ENCODE assay signal across 8 mouse cellular contexts in the genomic region with DNA sequence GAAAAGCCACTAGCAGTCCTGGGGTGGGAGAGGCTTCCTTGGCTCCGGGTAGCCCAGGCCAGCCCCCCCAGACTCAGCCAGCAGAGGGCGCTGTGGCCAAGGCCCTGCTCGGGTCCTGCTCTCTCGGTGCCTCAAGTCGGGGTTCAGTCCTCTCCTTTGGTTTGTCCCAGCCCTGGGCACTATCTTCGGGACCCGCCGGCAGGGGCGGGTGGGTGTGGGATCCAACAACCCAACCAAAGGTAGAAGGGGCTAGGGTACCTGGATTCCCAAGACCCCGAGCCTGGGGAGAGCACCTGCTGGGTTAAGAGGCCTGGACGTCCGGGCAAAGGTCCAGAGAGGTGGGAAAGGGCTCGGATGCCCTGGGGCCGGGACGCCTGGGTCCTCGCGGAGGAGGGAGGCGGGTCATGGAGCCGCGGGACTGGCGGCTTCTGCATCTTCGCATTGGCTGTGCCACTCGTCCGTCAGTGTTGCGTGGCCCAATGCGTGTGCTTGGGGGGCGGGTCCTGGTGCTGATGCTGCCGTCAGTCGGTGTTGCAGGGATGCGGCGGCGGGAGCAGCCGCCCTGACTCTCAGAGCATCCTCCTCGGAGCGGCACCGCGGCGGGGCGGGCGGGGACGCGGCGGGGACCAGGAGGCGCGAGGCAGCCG. TPM values are rescaled to one million over a fixed set of nuclear protein-coding genes. Genes with fewer than 3 reads are reported as not detected.
A peak's percentile ranks its signal among the peaks of the same experiment; 100 is the strongest.
DNase-seq lines count a peak whose midpoint lies in the region; ATAC-seq and TF ChIP-seq lines count a peak whose summit lies in the region.

A gene (plus strand): TSS at position 499 of the 647 bp plus-strand sequence.

- peak within 1 kb of the TSS; percentile 88 for H3K4me2 ChIP-seq in forebrain, embryonic 11.5 days (ENCODE audit: low read depth, low read length, severe bottlenecking)
- peak within 1 kb of the TSS; percentile 88 for H3K4me2 ChIP-seq in heart, embryonic 16.5 days (ENCODE audit: low read depth, low read length)
- H3K4me2 ChIP-seq in liver, embryonic 14.5 days (ENCODE audit: low read depth): peak within 1 kb of the TSS; percentile 70
- peak within 1 kb of the TSS; percentile 71 for H3K4me2 ChIP-seq in neural tube, embryonic 11.5 days (ENCODE audit: low read depth)
- peak within 1 kb of the TSS; percentile 98 for H3K4me2 ChIP-seq in stomach, embryonic 16.5 days (ENCODE audit: low read depth, low read length)

- peaks cover 18% of the 10 kb centered on the region for H3K36me3 ChIP-seq in E14TG2a.4 (ENCODE audit: insufficient read depth, low read length)
- H3K36me3 ChIP-seq in forebrain, embryonic 11.5 days (ENCODE audit: control insufficient read depth, insufficient read depth, low read length): no peaks in the 10 kb centered on the region
- H3K36me3 ChIP-seq in heart, embryonic 16.5 days (ENCODE audit: control insufficient read depth, insufficient read depth): no peaks in the 10 kb centered on the region
- no peaks in the 10 kb centered on the region for H3K36me3 ChIP-seq in liver, embryonic 14.5 days (replicated peaks; ENCODE audit: control insufficient read depth, insufficient read depth, low read depth)
- H3K36me3 ChIP-seq in neural tube, embryonic 11.5 days (ENCODE audit: control insufficient read depth, insufficient read depth, low read length): no peaks in the 10 kb centered on the region
- no peaks in the 10 kb centered on the region for H3K36me3 ChIP-seq in stomach, embryonic 16.5 days (ENCODE audit: control insufficient read depth, insufficient read depth, low read length)

- TF ChIP-seq EP300 in liver, embryonic 14.5 days (IDR thresholded peaks at IDR 0.05; ENCODE audit: low read depth): no peak

- WGBS in forebrain, embryonic 11.5 days: under 1% methylated on average over 34 of the region's 46 CpGs
- under 1% methylated on average over 46 of the region's 46 CpGs for WGBS in heart, embryonic 16.5 days
- WGBS in liver, embryonic 14.5 days (ENCODE audit: insufficient replicate concordance): under 1% methylated on average over 46 of the region's 46 CpGs
- 0% methylated on average over 35 of the region's 46 CpGs for WGBS in neural tube, embryonic 11.5 days
- WGBS in stomach, embryonic 16.5 days: 1% methylated on average over 46 of the region's 46 CpGs

- peak within 1 kb of the TSS; percentile 82 for H3K4me3 ChIP-seq in E14TG2a.4 (replicated peaks; ENCODE audit: low read length)
- H3K4me3 ChIP-seq in forebrain, embryonic 11.5 days (ENCODE audit: low read depth, low read length): peak within 1 kb of the TSS; percentile 57
- peak within 1 kb of the TSS; percentile 53 for H3K4me3 ChIP-seq in heart, embryonic 16.5 days (ENCODE audit: low read length)
- H3K4me3 ChIP-seq in liver, embryonic 14.5 days (ENCODE audit: insufficient read depth in 1 of 2, low read depth in 2 of 2, low read length in 2 of 2): peak within 1 kb of the TSS; percentile 18 to 39; a peak in 2 of 4 replicates
- H3K4me3 ChIP-seq in neural tube, embryonic 11.5 days (ENCODE audit: low read depth, low read length): peak within 1 kb of the TSS; percentile 45
- peak within 1 kb of the TSS; percentile 55 for H3K4me3 ChIP-seq in stomach, embryonic 16.5 days (replicated peaks; ENCODE audit: low read length)

- H3K9ac ChIP-seq in forebrain, embryonic 11.5 days (ENCODE audit: low read length): peak within 1 kb of the TSS; percentile 72
- no peak within 1 kb of the TSS for H3K9ac ChIP-seq in heart, embryonic 16.5 days (ENCODE audit: low read length)
- H3K9ac ChIP-seq in liver, embryonic 14.5 days (replicated peaks): no peak within 1 kb of the TSS
- peak within 1 kb of the TSS; percentile 55 for H3K9ac ChIP-seq in neural tube, embryonic 11.5 days (ENCODE audit: low read length)
- peak within 1 kb of the TSS; percentile 64 for H3K9ac ChIP-seq in stomach, embryonic 16.5 days (ENCODE audit: low read length)

- peaks cover 48% of the 10 kb centered on the region for H3K27me3 ChIP-seq in E14TG2a.4 (ENCODE audit: insufficient read depth, low read length)
- H3K27me3 ChIP-seq in forebrain, embryonic 11.5 days (ENCODE audit: control insufficient read depth, insufficient read depth, low read length): peaks cover 19% of the 10 kb centered on the region
- peaks cover 44% of the 10 kb centered on the region for H3K27me3 ChIP-seq in heart, embryonic 16.5 days (ENCODE audit: control insufficient read depth, insufficient read depth, low read length)
- H3K27me3 ChIP-seq in liver, embryonic 14.5 days (ENCODE audit: control insufficient read depth, insufficient read depth, low read length): peaks cover 26% of the 10 kb centered on the region
- peaks cover 19% of the 10 kb centered on the region for H3K27me3 ChIP-seq in neural tube, embryonic 11.5 days (ENCODE audit: control insufficient read depth, insufficient read depth, low read length)
- H3K27me3 ChIP-seq in stomach, embryonic 16.5 days (ENCODE audit: control insufficient read depth, insufficient read depth, low read length): peaks cover 32% of the 10 kb centered on the region

- 0 out of 2 replicates have a peak within 1 kb of the TSS, but pooled peaks have one; percentile 62 for H3K27ac ChIP-seq in forebrain, embryonic 11.5 days (ENCODE audit: low read depth, low read length)
- H3K27ac ChIP-seq in heart, embryonic 16.5 days (ENCODE audit: low read length): no peak within 1 kb of the TSS
- H3K27ac ChIP-seq in liver, embryonic 14.5 days: no peak within 1 kb of the TSS
- H3K27ac ChIP-seq in neural tube, embryonic 11.5 days (ENCODE audit: low read depth, low read length): peak within 1 kb of the TSS; percentile 69
- H3K27ac ChIP-seq in stomach, embryonic 16.5 days (ENCODE audit: low read length): no peak within 1 kb of the TSS

- DNase-seq in c-Kit-positive CD71-positive TER-119-negative erythroid progenitor cells, embryonic 14.5 days (ENCODE audit: low read depth): peak; percentile 55
- DNase-seq in forebrain, embryonic 11.5 days (ENCODE audit: low spot score): peak; percentile 95
- DNase-seq in kidney, postnatal 36 days: peak; percentile 80 to 89
- DNase-seq in liver, embryonic 14.5 days (ENCODE audit: low read depth in 3 of 3, low spot score in 3 of 3): peak; percentile 46 to 52 (median 51)
- DNase-seq in neural tube, embryonic 11.5 days (ENCODE audit: low spot score): peak; percentile 93

- peak; percentile 96 for TF ChIP-seq CTCF in E14TG2a.4 (conservative IDR thresholded peaks at IDR 0.05; ENCODE audit: low read length)
- peak; percentile 94 for TF ChIP-seq CTCF in liver, embryonic 14.5 days (IDR thresholded peaks at IDR 0.05; ENCODE audit: low read depth)

- peak; percentile 91 for ATAC-seq in forebrain, embryonic 11.5 days (replicated peaks; ENCODE audit: low FRiP score)
- peak; percentile 71 for ATAC-seq in heart, embryonic 16.5 days (replicated peaks; ENCODE audit: extremely low read depth, insufficient read depth, low FRiP score)
- ATAC-seq in liver, embryonic 14.5 days (ENCODE audit: insufficient read depth): peak; percentile 70
- peak; percentile 84 for ATAC-seq in neural tube, embryonic 11.5 days (ENCODE audit: insufficient read depth, low FRiP score, low TSS enrichment)
- ATAC-seq in stomach, embryonic 16.5 days (ENCODE audit: insufficient read depth, low FRiP score): peak; percentile 87

- H3K4me1 ChIP-seq in E14TG2a.4 (replicated peaks; ENCODE audit: low read depth, low read length): peaks cover 74% of the 10 kb centered on the region
- H3K4me1 ChIP-seq in forebrain, embryonic 11.5 days (replicated peaks; ENCODE audit: control insufficient read depth, insufficient read depth, low read length): peaks cover 22% of the 10 kb centered on the region
- peaks cover 9% of the 10 kb centered on the region; the same call in 1 of the 2 replicates for H3K4me1 ChIP-seq in heart, embryonic 16.5 days (ENCODE audit: control insufficient read depth, insufficient read depth, low read length)
- no peaks in the 10 kb centered on the region for H3K4me1 ChIP-seq in liver, embryonic 14.5 days (replicated peaks; ENCODE audit: control insufficient read depth in 2 of 2, insufficient read depth in 2 of 2, low read length in 1 of 2)
- H3K4me1 ChIP-seq in neural tube, embryonic 11.5 days (ENCODE audit: control insufficient read depth, insufficient read depth, low read length): peaks cover 25% of the 10 kb centered on the region
- peaks cover 7% of the 10 kb centered on the region; the same call in 1 of the 2 replicates for H3K4me1 ChIP-seq in stomach, embryonic 16.5 days (ENCODE audit: control insufficient read depth, insufficient read depth, low read length)

- H3K9me3 ChIP-seq in E14TG2a.4 (ENCODE audit: low read length): no peaks in the 10 kb centered on the region
- H3K9me3 ChIP-seq in forebrain, embryonic 11.5 days (ENCODE audit: control insufficient read depth, low read length): no peaks in the 10 kb centered on the region
- no peaks in the 10 kb centered on the region for H3K9me3 ChIP-seq in heart, embryonic 16.5 days (replicated peaks; ENCODE audit: control insufficient read depth, low read length)
- H3K9me3 ChIP-seq in liver, embryonic 14.5 days (ENCODE audit: control insufficient read depth, low read length): no peaks in the 10 kb centered on the region
- H3K9me3 ChIP-seq in neural tube, embryonic 11.5 days (ENCODE audit: control insufficient read depth, low read length): no peaks in the 10 kb centered on the region
- H3K9me3 ChIP-seq in stomach, embryonic 16.5 days (replicated peaks; ENCODE audit: control insufficient read depth, low read length): no peaks in the 10 kb centered on the region

RNA-seq across cellular contexts. Expression of the gene that starts here (rescaled TPM):
- 8.1 and 10.4 TPM in 2 replicates for polyA plus RNA-seq in forebrain, embryonic 11.5 days (2014; fragmentation: Nextera tagmentation; extraction: Ambion mirVana)
- 0.37 and 0.77 TPM in 2 replicates for polyA plus RNA-seq in heart, embryonic 16.5 days (2015; fragmentation: Nextera tagmentation; extraction: Ambion mirVana)
- 0.46 and 0.74 TPM in 2 replicates for polyA plus RNA-seq in liver, embryonic 14.5 days (2012; rRNA removed)
- 0.27 and 0.47 TPM in 2 replicates for polyA plus RNA-seq in liver, embryonic 14.5 days (2014; fragmentation: Nextera tagmentation; extraction: Ambion mirVana)
- 13.4 and 14.5 TPM in 2 replicates for polyA plus RNA-seq in neural tube, embryonic 11.5 days (2014; fragmentation: Nextera tagmentation; extraction: Ambion mirVana)
- 0.91 and 0.98 TPM in 2 replicates for polyA plus RNA-seq in stomach, embryonic 16.5 days (2015; fragmentation: Nextera tagmentation; extraction: Ambion mirVana)

Comparison
In these comparisons a context has a peak if more than half of its experiments do, and no peak if none do; other contexts are left out.
1. Peak in ATAC-seq, H3K4me3 ChIP-seq and H3K4me2 ChIP-seq in heart, embryonic 16.5 days; RNA of the gene not detected or under 1 TPM.
2. Peak in DNase-seq, ATAC-seq, H3K4me3 ChIP-seq and H3K4me2 ChIP-seq in liver, embryonic 14.5 days; RNA of the gene not detected or under 1 TPM.
3. Peak in ATAC-seq, H3K4me3 ChIP-seq, H3K9ac ChIP-seq and H3K4me2 ChIP-seq in stomach, embryonic 16.5 days; RNA of the gene not detected or under 1 TPM.
4. H3K4me3 ChIP-seq: peak in every context shown above with its lines; median percentile 82 in E14TG2a.4; 57 in forebrain, embryonic 11.5 days; 55 in stomach, embryonic 16.5 days; 53 in heart, embryonic 16.5 days; 45 in neural tube, embryonic 11.5 days; 28 in liver, embryonic 14.5 days.
5. H3K27ac ChIP-seq: peak in forebrain, embryonic 11.5 days (single experiment) and neural tube, embryonic 11.5 days (single experiment); none in heart, embryonic 16.5 days (single experiment), liver, embryonic 14.5 days (single experiment) and stomach, embryonic 16.5 days (single experiment).
6. H3K9ac ChIP-seq: peak in forebrain, embryonic 11.5 days (single experiment) and neural tube, embryonic 11.5 days (single experiment); none in heart, embryonic 16.5 days (single experiment) and liver, embryonic 14.5 days (single experiment).
7. Peak in every context shown above with its lines, with median percentiles within 50 percentile points of each other: DNase-seq, ATAC-seq and H3K4me2 ChIP-seq.